Mouse (Mus musculus) heart, embryonic 15.5 days (tissue): ENCODE results near the gene Chpf. TPM values are rescaled to one million over a fixed set of nuclear protein-coding genes. Genes with fewer than 3 reads are reported as not detected.

Experiments used
- ATAC-seq: fragments of 200-750 bp; cut with Nextera tagmentation; replicated peaks from 2 replicates; pipeline ENCODE4 v1.8.0; 2017; ENCODE audit warnings: low read depth, moderate TSS enrichment; ENCODE audit not compliant: insufficient number of reproducible peaks, insufficient read depth, low FRiP score
- H3K27ac ChIP-seq: fragments of 300-500 bp; sonication (generic); 2 replicates; pipeline ENCODE4 v1.5.1; 2015; ENCODE audit warnings: mild to moderate bottlenecking, inconsistent platforms
- H3K27me3 ChIP-seq: fragments of 300-500 bp; sonication (generic); 2 replicates; pipeline ENCODE4 v1.6.1; 2015; ENCODE audit warnings: inconsistent platforms
- H3K36me3 ChIP-seq: fragments of 300-500 bp; sonication (generic); 2 replicates; pipeline ENCODE4 v1.6.1; 2015; ENCODE audit warnings: mild to moderate bottlenecking, inconsistent platforms
- H3K4me1 ChIP-seq: fragments of 300-500 bp; sonication (generic); replicated peaks from 2 replicates; pipeline ENCODE4 v1.6.1; 2015; ENCODE audit warnings: inconsistent platforms
- H3K4me2 ChIP-seq: fragments of 300-500 bp; sonication (generic); 2 replicates; pipeline ENCODE4 v1.6.1; 2015; ENCODE audit warnings: inconsistent platforms, mild to moderate bottlenecking, moderate library complexity
- H3K4me3 ChIP-seq: fragments of 300-500 bp; sonication (generic); 2 replicates; pipeline ENCODE4 v1.5.1; 2015; ENCODE audit warnings: mild to moderate bottlenecking, inconsistent platforms
- H3K9ac ChIP-seq: fragments of 300-500 bp; sonication (generic); 2 replicates; pipeline ENCODE4 v1.6.1; 2015; ENCODE audit warnings: mild to moderate bottlenecking, inconsistent platforms
- H3K9me3 ChIP-seq: fragments of 300-500 bp; sonication (generic); replicated peaks from 2 replicates; pipeline ENCODE4 v1.6.1; 2016; ENCODE audit warnings: inconsistent platforms
- WGBS: fragments of 180-500 bp; shearing (Covaris S2); methylation state at CpG from one replicate; pipeline ENCODE4 v1.1.7; 2015; ENCODE audit warnings: mixed read lengths; 5-methylcytosine and 5-hydroxymethylcytosine counted together
- polyA plus RNA-seq: library from polyadenylated mRNA; unstranded; fragments of >200 nt; fragmentation: Nextera tagmentation; extraction: Ambion mirVana; gene quantifications from 2 replicates; pipeline ENCODE4 v1.2.1, GENCODE M21; 2015

Gene Chpf
- polyA plus RNA-seq, 1 experiment from 2014 or later = 23.9 TPM

DNA sequence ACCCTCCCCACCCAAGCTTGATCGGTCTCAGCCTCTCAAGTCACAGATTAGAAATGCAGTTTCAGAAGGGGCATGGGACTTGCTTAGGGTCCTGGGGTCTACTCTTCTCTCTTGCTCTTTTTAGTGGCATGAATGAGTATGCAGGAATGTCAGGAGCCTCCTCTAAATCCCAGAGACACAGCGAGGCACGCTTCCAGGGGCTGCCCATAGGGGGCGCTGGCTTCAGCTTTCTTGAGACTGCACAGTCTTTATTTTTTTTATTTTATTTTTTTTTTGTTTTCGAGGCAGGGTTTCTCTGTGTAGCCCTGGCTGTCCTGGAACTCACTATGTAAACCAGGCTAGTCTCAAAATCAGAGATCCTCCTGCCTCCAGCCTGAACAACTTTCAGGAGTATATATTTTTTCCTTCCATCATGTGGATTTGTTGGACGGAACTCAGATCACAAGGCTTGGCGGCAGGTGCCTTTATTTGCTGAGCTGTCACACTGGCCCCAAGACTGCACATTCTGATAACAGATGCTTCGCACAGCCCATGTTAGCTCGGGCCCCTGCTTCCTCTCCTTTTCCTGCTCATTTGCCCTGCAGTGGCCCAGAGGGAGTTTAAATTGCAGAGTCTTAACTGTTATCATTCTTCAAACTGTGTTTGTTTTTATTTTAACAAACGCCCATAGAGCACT lies 53.2 kb downstream of the Chpf start:
- H3K4me1 ChIP-seq = peaks cover 24% of the 10 kb centered on the region
- WGBS = 31% methylated on average over 10 of the region's 10 CpGs

More for the DNA sequence above, 53.2 kb downstream of the Chpf start:
- Histone ChIP-seq H3K27me3 (peaks cover 40% of the 10 kb centered on the region), H3K4me3 (no peak overlapping the region), H3K27ac (no peak overlapping the region), H3K9me3 (no peaks in the 10 kb centered on the region), H3K4me2 (no peak overlapping the region), H3K36me3 (peaks cover 41% of the 10 kb centered on the region), H3K9ac (no peak overlapping the region)
- no peak for ATAC-seq

Other genes starting within 250 kb of the Chpf start
- gene A630095N17Rik, start 247.2 kb downstream of the Chpf start, polyA plus RNA-seq = 0.23 TPM in 1 of 2 replicates, not detected in the other
- 41.4 and 43.0 TPM in 2 replicates for gene Dnajb2, start 242.9 kb downstream of the Chpf start, polyA plus RNA-seq
- gene Ptprn, start 214.8 kb downstream of the Chpf start, polyA plus RNA-seq = 0.45 and 1.0 TPM in 2 replicates
- 0.18 and 2.4 TPM in 2 replicates for gene Resp18, start 200.9 kb downstream of the Chpf start, polyA plus RNA-seq
- 108 and 123 TPM in 2 replicates for gene Dnpep, start 161.3 kb downstream of the Chpf start, polyA plus RNA-seq
- gene Des, start 119.0 kb downstream of the Chpf start, polyA plus RNA-seq = 374 and 419 TPM in 2 replicates
- gene Speg, start 104.0 kb downstream of the Chpf start, polyA plus RNA-seq = 44.5 and 54.4 TPM in 2 replicates
- 63.9 and 81.8 TPM in 2 replicates for gene Gmppa, start 43.4 kb downstream of the Chpf start, polyA plus RNA-seq
- 0.40 and 0.81 TPM in 2 replicates for gene Asic4, start 28.9 kb downstream of the Chpf start, polyA plus RNA-seq
- 0.39 and 0.80 TPM in 2 replicates for gene Tmem198, start 225 bp upstream of the Chpf start, polyA plus RNA-seq
- gene Obsl1, start 27.1 kb upstream of the Chpf start, polyA plus RNA-seq = 95.1 and 122 TPM in 2 replicates
- gene Inha, start 27.8 kb upstream of the Chpf start, polyA plus RNA-seq = 4.1 and 5.9 TPM in 2 replicates
- 10.4 and 15.8 TPM in 2 replicates for gene Stk11ip, start 42.2 kb upstream of the Chpf start, polyA plus RNA-seq
- 28.9 and 33.4 TPM in 2 replicates for gene Slc4a3, start 67.0 kb upstream of the Chpf start, polyA plus RNA-seq